Mouse (Mus musculus) WW6 (cell line): ENCODE measurements around the gene Insr.
"Not testable (repeated sequence)": the region's sequence is repeated elsewhere in the genome, so short reads cannot be mapped to it uniquely, and the experiment has no call there.

Experiments
- DNase-seq: peaks from one replicate; pipeline ENCODE4 v3.0.0-alpha.2; 2013; ENCODE audit warnings: low read depth, low spot score

The Insr gene

GRCm38 (mm10) chr8:3278934-3279720, at the start of gene Insr:
TSS of gene Insr (minus strand) at chr8:3279617.
- peak; percentile 86 for DNase-seq

GRCm38 (mm10) chr8:3327538-3328245, 48.3 kb upstream of the Insr start:
- no peak for DNase-seq

DNA sequence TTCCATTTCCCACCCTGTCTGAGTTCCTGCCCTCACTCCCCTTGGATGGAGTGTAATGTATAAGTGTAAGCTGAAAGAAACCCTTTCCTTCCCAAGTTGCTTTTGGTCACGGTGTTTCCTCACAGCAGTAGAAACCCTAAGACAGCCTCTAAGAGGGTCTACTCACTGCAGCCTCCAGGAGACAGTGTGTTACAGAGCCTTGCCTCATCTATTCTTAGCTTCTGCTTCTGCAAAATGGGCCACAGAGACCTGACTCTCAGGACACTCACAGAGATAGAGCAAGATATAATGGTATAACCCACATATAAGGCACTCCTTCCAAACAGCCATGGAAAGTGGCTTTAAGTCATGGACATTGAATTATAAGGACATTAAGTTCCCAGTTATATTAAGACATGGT, 47.6 kb upstream of the Insr start:
- DNase-seq: no peak

GRCm38 (mm10) chr8:3324253-3324652, 44.8 kb upstream of the Insr start:
- DNase-seq: no peak

- DNase-seq: not testable (repeated sequence)
Observed at GRCm38 (mm10) chr8:3319267-3319666, 39.9 kb upstream of the Insr start.

GRCm38 (mm10) chr8:3316585-3316984, 37.2 kb upstream of the Insr start:
- DNase-seq: no peak

DNA sequence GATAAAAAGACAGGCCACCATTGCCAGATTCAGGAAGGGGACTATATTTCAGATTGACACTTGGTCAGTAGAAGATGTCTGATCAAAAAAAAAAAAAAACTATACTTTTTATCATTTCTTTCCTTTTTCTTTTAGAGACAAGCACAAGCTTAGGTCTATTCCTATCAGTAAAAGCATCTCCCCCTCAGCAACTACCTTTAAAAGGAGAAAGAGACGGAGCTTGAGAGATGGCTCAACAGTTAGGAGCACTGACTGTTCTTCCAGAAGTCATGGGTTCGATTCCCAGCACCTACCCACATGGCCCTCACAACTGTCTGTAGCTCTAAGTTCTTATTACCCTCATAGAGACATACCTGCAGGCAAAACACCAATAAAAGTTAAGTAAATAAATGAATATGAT, 34.9 kb upstream of the Insr start:
- DNase-seq: no peak

DNA sequence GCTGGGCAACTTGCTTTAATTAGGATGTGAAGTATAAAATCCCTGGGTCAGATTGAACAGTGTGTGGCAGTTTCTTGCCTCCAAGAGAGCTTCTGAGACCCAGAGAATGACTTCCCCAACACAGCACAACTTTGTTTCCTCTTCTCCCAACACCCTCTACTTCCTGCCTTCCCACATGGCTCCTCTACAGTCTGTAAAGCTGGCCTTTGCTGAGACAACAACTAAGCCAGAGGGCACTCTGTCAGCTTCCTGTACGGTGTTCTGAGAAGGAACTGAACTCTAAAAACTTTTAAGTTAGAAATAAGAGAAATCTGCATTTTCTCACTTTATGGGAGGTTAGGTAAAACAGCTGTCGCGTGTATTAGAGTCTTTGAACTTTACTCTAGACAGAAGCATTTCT, 34.4 kb upstream of the Insr start:
- DNase-seq: no peak

DNA sequence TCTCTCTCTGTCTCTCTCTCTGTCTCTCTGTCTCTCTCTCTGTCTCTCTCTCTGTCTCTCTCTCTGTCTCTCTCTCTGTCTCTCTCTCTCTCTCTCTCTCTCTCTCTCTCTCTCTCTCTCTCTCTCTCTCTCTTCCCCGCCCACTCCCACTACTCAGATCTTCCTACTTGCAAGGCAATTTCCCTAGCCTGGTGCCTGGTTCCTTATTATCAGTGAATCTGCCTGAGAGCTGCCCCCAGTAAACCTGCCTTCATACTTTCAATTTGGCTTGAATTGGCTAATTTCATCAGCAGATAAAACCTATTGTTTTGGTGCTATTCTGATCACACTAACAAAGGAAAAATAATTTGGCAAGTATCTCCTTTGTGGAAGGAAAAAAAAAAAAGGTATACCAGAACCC, 34.0 kb upstream of the Insr start:
- not testable (repeated sequence) for DNase-seq

DNA sequence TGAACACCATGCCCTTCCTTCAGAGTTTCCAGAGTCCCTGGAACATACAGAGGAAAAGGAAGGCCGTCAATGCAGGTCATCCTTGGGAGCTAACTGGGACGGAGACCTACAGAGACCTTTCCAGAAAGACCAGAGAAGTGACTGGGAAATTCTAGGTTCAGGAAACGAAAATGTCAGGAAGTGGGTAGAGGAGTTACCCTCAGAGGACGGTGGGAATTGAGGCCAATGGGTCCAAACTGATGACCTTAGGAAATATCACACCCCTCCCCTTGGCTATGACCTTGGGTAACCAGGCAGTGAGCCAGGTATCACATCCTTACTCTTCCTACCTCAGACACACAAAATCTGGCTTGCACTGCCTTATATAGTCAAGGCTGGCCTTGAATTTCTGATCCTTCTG, 32.1 kb upstream of the Insr start:
- DNase-seq: no peak

GRCm38 (mm10) chr8:3309636-3310035, 30.2 kb upstream of the Insr start:
- DNase-seq: no peak

DNA sequence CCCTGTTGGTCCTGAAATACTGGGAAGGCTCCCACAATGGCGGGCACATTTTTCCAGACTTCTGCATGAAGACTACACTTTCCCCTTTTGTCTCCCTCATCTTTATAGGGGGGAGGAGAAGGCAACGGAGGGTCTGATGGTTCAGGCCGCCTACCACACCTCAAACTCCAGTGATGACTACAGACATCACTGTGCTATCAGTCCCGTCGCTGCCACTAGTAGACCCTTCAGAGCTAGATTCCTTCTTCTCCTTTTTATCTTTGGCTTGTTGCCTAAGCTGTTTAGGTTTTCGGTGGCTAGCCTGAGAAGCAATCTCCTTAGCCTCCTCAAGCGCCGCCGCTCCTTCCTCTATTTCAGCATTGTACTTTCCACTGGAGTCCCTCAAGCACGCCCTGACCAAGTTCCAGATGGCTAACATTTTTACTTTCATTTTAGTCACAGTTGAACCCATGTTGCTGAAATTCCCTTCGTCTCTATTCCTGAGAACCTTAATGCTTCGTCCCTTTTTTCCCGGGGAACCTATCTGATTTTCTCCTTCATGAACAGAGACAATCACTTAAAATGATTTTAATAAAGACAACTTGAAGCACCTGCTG, 28.9 kb upstream of the Insr start:
- DNase-seq: not testable (repeated sequence)

DNA sequence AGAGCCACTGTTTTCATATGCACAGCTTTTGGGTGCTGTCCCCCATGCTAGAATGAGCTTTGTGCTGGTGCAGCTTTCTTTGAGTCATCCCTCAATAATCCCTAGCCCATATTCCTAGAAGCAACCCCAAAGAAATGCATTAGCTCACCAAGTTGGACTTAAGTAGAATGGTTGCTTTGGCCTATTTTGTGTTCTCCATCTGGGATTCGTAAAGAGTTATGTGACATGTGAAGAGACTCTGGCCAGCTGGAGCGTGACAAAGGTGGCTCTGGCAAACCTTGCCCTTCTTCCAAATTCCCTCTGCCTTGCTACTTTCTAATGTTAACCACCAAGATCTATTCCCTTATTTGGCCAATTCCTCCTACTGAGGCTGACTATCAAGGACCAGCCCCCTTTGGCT, 22.7 kb upstream of the Insr start:
- no peak for DNase-seq

GRCm38 (mm10) chr8:3299322-3299721, 19.9 kb upstream of the Insr start:
- no peak for DNase-seq

GRCm38 (mm10) chr8:3285824-3286223, 6.4 kb upstream of the Insr start:
- no peak for DNase-seq

DNA sequence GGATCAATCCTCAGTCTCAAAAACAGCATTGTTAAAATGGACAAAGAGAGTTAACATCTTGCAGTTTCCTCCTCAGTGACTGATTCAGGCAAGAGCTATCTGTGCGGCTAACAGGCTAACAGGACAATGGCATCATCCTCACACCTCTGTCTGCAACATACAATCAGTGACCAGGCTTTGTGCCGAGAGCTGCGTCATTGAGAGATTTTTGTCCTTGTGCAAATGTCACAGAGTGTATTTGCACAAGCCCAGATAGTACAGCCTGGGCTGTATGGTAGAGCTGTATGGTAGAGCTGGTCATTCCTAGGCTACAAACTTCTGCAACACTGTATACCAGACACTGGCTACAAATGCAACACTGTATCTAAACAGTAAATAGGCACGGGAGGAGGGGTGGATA, 5.2 kb upstream of the Insr start:
- no peak for DNase-seq

GRCm38 (mm10) chr8:3281296-3281695, 1.9 kb upstream of the Insr start:
- no peak for DNase-seq

GRCm38 (mm10) chr8:3280266-3280910, 971 bp upstream of the Insr start:
- DNase-seq: no peak

- DNase-seq: no peak
Observed at GRCm38 (mm10) chr8:3279721-3280077, 282 bp upstream of the Insr start.

DNA sequence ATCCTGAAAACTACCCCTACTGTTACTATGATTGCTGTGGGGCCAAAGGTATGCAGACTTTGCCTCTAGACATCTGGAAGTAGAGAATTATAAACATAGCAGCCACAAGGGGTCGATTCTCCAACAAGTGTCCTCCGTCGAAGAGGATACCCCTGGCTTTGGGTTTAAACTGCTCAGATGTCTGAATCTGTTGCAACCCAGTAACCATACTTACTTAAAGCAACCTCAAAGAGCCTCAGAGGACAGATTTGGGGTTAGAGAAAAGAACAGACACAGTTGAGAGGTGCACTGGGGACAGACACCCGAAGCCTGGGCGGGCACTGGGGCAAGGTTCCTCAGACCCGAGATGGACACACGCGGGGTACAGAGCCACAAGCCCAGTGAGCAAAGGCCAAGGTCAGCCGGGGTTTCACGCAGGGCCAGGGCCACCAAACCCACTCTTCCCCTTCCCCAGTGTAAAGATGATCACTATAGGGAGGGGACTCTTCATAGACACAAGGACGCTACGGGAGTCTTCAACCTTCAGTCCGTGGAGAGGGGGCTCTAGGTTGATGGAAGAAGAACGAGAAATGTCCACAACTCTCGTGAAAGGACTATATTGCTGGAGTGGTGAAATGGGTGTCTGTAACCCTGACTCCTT, 1.1 kb downstream of the Insr start:
- no peak for DNase-seq

DNA sequence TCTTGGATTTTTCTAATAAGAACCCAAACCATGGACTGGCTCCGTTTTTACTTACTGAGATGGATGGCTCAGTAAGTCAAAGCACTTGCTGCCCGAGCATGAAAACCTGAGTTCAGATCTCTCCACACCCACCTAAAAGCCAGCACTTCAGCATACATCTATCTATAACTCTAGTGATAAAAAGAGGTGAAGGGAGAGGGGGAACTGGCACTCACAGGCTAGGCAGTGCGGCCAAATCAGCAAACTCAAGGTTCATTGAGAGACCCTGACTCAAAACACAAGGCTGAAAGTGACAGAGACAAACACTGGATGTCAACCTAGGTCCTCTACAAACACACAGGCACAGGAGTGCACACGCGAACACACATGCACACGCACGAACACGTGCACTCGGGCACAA, 2.2 kb downstream of the Insr start:
- no peak for DNase-seq

DNA sequence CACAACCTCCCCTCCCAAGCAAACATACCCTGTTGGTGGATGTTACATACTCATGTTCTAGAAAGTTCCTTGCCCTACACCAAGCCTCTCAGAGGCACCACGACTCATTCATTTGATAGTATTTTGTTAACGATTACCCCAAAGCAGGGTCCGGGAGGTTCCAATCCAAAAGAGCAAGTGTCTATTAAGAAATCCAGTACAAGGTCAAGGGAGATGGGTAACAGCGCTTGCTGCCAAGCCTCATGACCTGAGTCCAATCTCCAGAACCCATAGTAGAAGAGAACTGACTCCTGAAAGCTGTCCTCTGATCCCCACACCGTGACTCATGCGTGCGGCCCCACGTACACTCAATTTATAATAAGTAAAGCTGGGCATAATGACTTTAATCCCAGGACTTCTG, 3.4 kb downstream of the Insr start:
- DNase-seq: no peak
